ENCODE assay signal across 9 mouse cellular contexts in the genomic region with DNA sequence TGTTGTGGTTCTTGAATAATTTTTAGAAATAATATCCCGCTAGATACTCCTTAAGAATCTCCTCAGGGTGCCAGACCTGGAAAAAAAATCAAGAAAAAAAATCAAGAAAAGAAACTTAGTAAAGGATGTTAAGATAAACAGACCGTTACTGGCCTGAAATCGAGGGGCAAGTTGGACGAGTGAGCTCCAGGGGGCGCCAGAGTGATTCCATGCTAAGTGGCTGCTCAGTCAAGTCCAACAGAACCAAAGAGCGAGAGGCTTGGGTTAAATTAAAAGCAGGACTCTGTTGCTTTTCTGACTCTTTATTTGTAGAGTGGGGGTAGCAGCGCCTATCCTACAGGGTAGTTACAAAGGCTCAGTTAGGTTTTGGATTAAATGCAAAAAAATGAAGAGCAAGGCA. TPM values are rescaled to one million over a fixed set of nuclear protein-coding genes. Genes with fewer than 3 reads are reported as not detected.
A peak's percentile ranks its signal among the peaks of the same experiment; 100 is the strongest.
DNase-seq lines count a peak whose midpoint lies in the region; ATAC-seq and TF ChIP-seq lines count a peak whose summit lies in the region.
"Had no signal": no experiment of that assay in that cellular context is flagged by ENCODE, and none has a peak within 500 bp of the region (broad histone marks: within the 10 kb centered on the region; RNA-seq: fewer than 3 reads in every experiment).

No protein-coding gene starts in this region.

- no peaks in the 10 kb centered on the region for H3K27me3 ChIP-seq in hindbrain, embryonic 11.5 days (ENCODE audit: control insufficient read depth, insufficient read depth, low read length)
- no peaks in the 10 kb centered on the region for H3K27me3 ChIP-seq in hindbrain, embryonic 13.5 days
- H3K27me3 ChIP-seq in liver, embryonic 14.5 days (ENCODE audit: control insufficient read depth, insufficient read depth, low read length) = no peaks in the 10 kb centered on the region
- H3K27me3 ChIP-seq: embryonic facial prominence, embryonic 12.5 days had no signal

- H3K9ac ChIP-seq in hindbrain, embryonic 11.5 days (ENCODE audit: low read depth, low read length) = no peak overlapping the region
- H3K9ac ChIP-seq in hindbrain, embryonic 13.5 days = no peak overlapping the region
- no peak overlapping the region for H3K9ac ChIP-seq in liver, embryonic 14.5 days (replicated peaks)
- H3K9ac ChIP-seq: embryonic facial prominence, embryonic 12.5 days had no signal

- no peaks in the 10 kb centered on the region for H3K4me1 ChIP-seq in hindbrain, embryonic 11.5 days (replicated peaks; ENCODE audit: control insufficient read depth, insufficient read depth, low read length)
- peaks cover 6% of the 10 kb centered on the region for H3K4me1 ChIP-seq in hindbrain, embryonic 13.5 days (replicated peaks)
- no peaks in the 10 kb centered on the region for H3K4me1 ChIP-seq in liver, embryonic 14.5 days (replicated peaks; ENCODE audit: control insufficient read depth in 2 of 2, insufficient read depth in 2 of 2, low read length in 1 of 2)
- H3K4me1 ChIP-seq: embryonic facial prominence, embryonic 12.5 days had no signal

- 32% methylated on average over 7 of the region's 7 CpGs for WGBS in hindbrain, embryonic 11.5 days
- WGBS in hindbrain, embryonic 13.5 days = 39% methylated on average over 7 of the region's 7 CpGs
- 21% methylated on average over 7 of the region's 7 CpGs for WGBS in liver, embryonic 14.5 days (ENCODE audit: insufficient replicate concordance)

- no peak overlapping the region for H3K27ac ChIP-seq in hindbrain, embryonic 11.5 days (ENCODE audit: low read depth, low read length)
- H3K27ac ChIP-seq in hindbrain, embryonic 13.5 days = no peak overlapping the region
- no peak overlapping the region for H3K27ac ChIP-seq in liver, embryonic 14.5 days
- H3K27ac ChIP-seq: embryonic facial prominence, embryonic 12.5 days had no signal

- no peak for TF ChIP-seq EP300 in liver, embryonic 14.5 days (IDR thresholded peaks at IDR 0.05; ENCODE audit: low read depth)

- no peaks in the 10 kb centered on the region for H3K9me3 ChIP-seq in hindbrain, embryonic 11.5 days (ENCODE audit: control insufficient read depth, low read length)
- H3K9me3 ChIP-seq in hindbrain, embryonic 13.5 days = no peaks in the 10 kb centered on the region
- no peaks in the 10 kb centered on the region for H3K9me3 ChIP-seq in liver, embryonic 14.5 days (ENCODE audit: control insufficient read depth, low read length)
- H3K9me3 ChIP-seq: embryonic facial prominence, embryonic 12.5 days had no signal

- ATAC-seq in hindbrain, embryonic 11.5 days (ENCODE audit: low FRiP score) = no peak
- no peak for ATAC-seq in hindbrain, embryonic 13.5 days (ENCODE audit: low FRiP score)
- ATAC-seq in liver, embryonic 14.5 days (ENCODE audit: insufficient read depth) = no peak

- peak; percentile 62 for DNase-seq in hindbrain, embryonic 11.5 days (ENCODE audit: low spot score)
- peak; percentile 38 for DNase-seq in adipocyte (ENCODE audit: low spot score)
- DNase-seq in embryo, embryonic 10 days (ENCODE audit: low spot score) = peak; percentile 68
- peak; percentile 68 for DNase-seq in kidney, postnatal 14 days
- peak in 1 of 3 experiments; percentile 3 for DNase-seq in liver, embryonic 14.5 days (ENCODE audit: low read depth in 3 of 3, low spot score in 3 of 3)
- DNase-seq in right cerebral cortex, postnatal 25 days = peak; percentile 38
- no peak for DNase-seq in B cell, adult 2 months

- H3K4me3 ChIP-seq in hindbrain, embryonic 11.5 days (ENCODE audit: low read depth, low read length) = no peak overlapping the region
- H3K4me3 ChIP-seq in hindbrain, embryonic 13.5 days = no peak overlapping the region
- no peak overlapping the region for H3K4me3 ChIP-seq in liver, embryonic 14.5 days (ENCODE audit: insufficient read depth in 1 of 2, low read depth in 2 of 2, low read length in 2 of 2)
- H3K4me3 ChIP-seq: embryonic facial prominence, embryonic 12.5 days had no signal

- no peaks in the 10 kb centered on the region for H3K36me3 ChIP-seq in hindbrain, embryonic 11.5 days (ENCODE audit: control insufficient read depth, insufficient read depth, low read length)
- no peaks in the 10 kb centered on the region for H3K36me3 ChIP-seq in hindbrain, embryonic 13.5 days
- no peaks in the 10 kb centered on the region for H3K36me3 ChIP-seq in liver, embryonic 14.5 days (replicated peaks; ENCODE audit: control insufficient read depth, insufficient read depth, low read depth)
- H3K36me3 ChIP-seq: embryonic facial prominence, embryonic 12.5 days had no signal

- TF ChIP-seq CTCF in liver, embryonic 14.5 days (IDR thresholded peaks at IDR 0.05; ENCODE audit: low read depth) = peak; percentile 63

- no peak overlapping the region for H3K4me2 ChIP-seq in hindbrain, embryonic 11.5 days (replicated peaks; ENCODE audit: low read depth, low read length)
- H3K4me2 ChIP-seq in hindbrain, embryonic 13.5 days = no peak overlapping the region
- no peak overlapping the region for H3K4me2 ChIP-seq in liver, embryonic 14.5 days (ENCODE audit: low read depth)
- H3K4me2 ChIP-seq: embryonic facial prominence, embryonic 12.5 days had no signal

RNA-seq across cellular contexts. Expression of a gene that starts 3.5 kb away (rescaled TPM):
- polyA plus RNA-seq in hindbrain, embryonic 11.5 days (2014; fragmentation: Nextera tagmentation; extraction: Ambion mirVana) = not detected in 2 replicates
- not detected in 2 replicates for polyA plus RNA-seq in hindbrain, embryonic 13.5 days (2015; fragmentation: Nextera tagmentation; extraction: Ambion mirVana)
- polyA plus RNA-seq in liver, embryonic 14.5 days (2012; rRNA removed) = not detected in 2 replicates
- not detected in 2 replicates for polyA plus RNA-seq in liver, embryonic 14.5 days (2014; fragmentation: Nextera tagmentation; extraction: Ambion mirVana)
- polyA plus RNA-seq: embryonic facial prominence, embryonic 12.5 days had no signal

Comparison
In these comparisons a context has a peak if more than half of its experiments do, and no peak if none do; other contexts are left out.
1. DNase-seq: peak in hindbrain, embryonic 11.5 days (single experiment), adipocyte (single experiment), embryo, embryonic 10 days (single experiment), kidney, postnatal 14 days (single experiment) and right cerebral cortex, postnatal 25 days (single experiment); none in B cell, adult 2 months (0 of 2).